Mouse (Mus musculus): Measurements from ENCODE around the gene Ralgps1.

GRCm38 (mm10) chr2:33319455-33319854 lies 51.8 kb downstream of the Ralgps1 start:
- TF ChIP-seq CTCF (IDR thresholded peaks at IDR 0.05; ENCODE audit: insufficient read depth, low read length) (no peak), POLR2A (IDR thresholded peaks at IDR 0.05; ENCODE audit: borderline replicate concordance, extremely low read depth, low read depth, low read length) (no peak)

Data from lung, adult 2 months (tissue).